Mouse (Mus musculus): ENCODE measurements at regions not wholly inside any gene's neighbourhood (a gene's known extent, or its start where the extent isn't known, plus 50 kb on each side); places are given as distances from the start of the nearest gene placed in this dataset. TPM values are rescaled to one million over a fixed set of nuclear protein-coding genes. Genes with fewer than 3 reads are reported as not detected.

- WGBS = 64% methylated on average over 3 of the region's 3 CpGs
- ATAC-seq (ENCODE audit: low read depth) = no peak
Measured at GRCm38 (mm10) chr12:42008827-42009383, 522.7 kb upstream of the Lrrn3 start.

GRCm38 (mm10) chr12:42006912-42007311 lies 520.7 kb upstream of the Lrrn3 start:
- H3K27me3 ChIP-seq (ENCODE audit: control insufficient read depth, insufficient read depth, low read length) = no peaks in the 10 kb centered on the region
- no peak overlapping the region for H3K9ac ChIP-seq (replicated peaks; ENCODE audit: low read depth, low read length)
- no peak for ATAC-seq (ENCODE audit: low read depth)
- H3K4me2 ChIP-seq (ENCODE audit: low read depth, low read length) = no peak overlapping the region
- H3K4me1 ChIP-seq (ENCODE audit: control insufficient read depth, insufficient read depth, low read length) = no peaks in the 10 kb centered on the region
- 81% methylated on average over 2 of the region's 2 CpGs for WGBS
- H3K9me3 ChIP-seq (ENCODE audit: control insufficient read depth, low read length) = no peaks in the 10 kb centered on the region
- no peak overlapping the region for H3K27ac ChIP-seq (ENCODE audit: low read depth, low read length)
- no peak overlapping the region for H3K4me3 ChIP-seq (ENCODE audit: low read depth, low read length)
- no peaks in the 10 kb centered on the region for H3K36me3 ChIP-seq (ENCODE audit: control insufficient read depth, insufficient read depth, low read length)

More at GRCm38 (mm10) chr12:42008827-42009383, 522.7 kb upstream of the Lrrn3 start:
- Histone ChIP-seq H3K4me1 (ENCODE audit: control insufficient read depth, insufficient read depth, low read length) (no peaks in the 10 kb centered on the region), H3K36me3 (ENCODE audit: control insufficient read depth, insufficient read depth, low read length) (no peaks in the 10 kb centered on the region), H3K9me3 (ENCODE audit: control insufficient read depth, low read length) (no peaks in the 10 kb centered on the region), H3K4me3 (ENCODE audit: low read depth, low read length) (no peak overlapping the region), H3K27me3 (ENCODE audit: control insufficient read depth, insufficient read depth, low read length) (no peaks in the 10 kb centered on the region), H3K9ac (replicated peaks; ENCODE audit: low read depth, low read length) (no peak overlapping the region), H3K27ac (ENCODE audit: low read depth, low read length) (no peak overlapping the region), H3K4me2 (ENCODE audit: low read depth, low read length) (no peak overlapping the region)

Small RNA genes in the stretch of these regions (microRNA-seq; reads per million reads assigned to microRNA genes)
- not detected for gene Gm25248

All from neural tube, embryonic 14.5 days (tissue).